Mouse (Mus musculus): Measurements from ENCODE around the gene Mamstr.

Mamstr gene

GRCm38 (mm10) chr7:45639561-45640027 is at the start of gene Mamstr:
Gene Mamstr (plus strand): TSS chr7:45639977.
- DNase-seq (ENCODE audit: low read depth, low spot score): no peak

GRCm38 (mm10) chr7:45590874-45591273 is 48.9 kb upstream of the Mamstr start:
- peak; percentile 32 for DNase-seq (ENCODE audit: low read depth, low spot score)

- no peak for DNase-seq (ENCODE audit: low read depth, low spot score)
These were observed 47.9 kb upstream of the Mamstr start for GRCm38 (mm10) chr7:45591880-45592279.

- peak; percentile 88 for DNase-seq (ENCODE audit: low read depth, low spot score)
These were observed 46.5 kb upstream of the Mamstr start for GRCm38 (mm10) chr7:45593118-45593815.

- no peak for DNase-seq (ENCODE audit: low read depth, low spot score)
These were observed 44.6 kb upstream of the Mamstr start for GRCm38 (mm10) chr7:45595176-45595575.

GRCm38 (mm10) chr7:45596107-45596506 is 43.7 kb upstream of the Mamstr start:
- no peak for DNase-seq (ENCODE audit: low read depth, low spot score)

GRCm38 (mm10) chr7:45597013-45597412 is 42.8 kb upstream of the Mamstr start:
- no peak for DNase-seq (ENCODE audit: low read depth, low spot score)

- DNase-seq (ENCODE audit: low read depth, low spot score): no peak
These were observed 42.2 kb upstream of the Mamstr start for GRCm38 (mm10) chr7:45597527-45597926.

GRCm38 (mm10) chr7:45598960-45599879 is 40.6 kb upstream of the Mamstr start:
- DNase-seq (ENCODE audit: low read depth, low spot score): no peak

GRCm38 (mm10) chr7:45605704-45606289 is 34.0 kb upstream of the Mamstr start:
- DNase-seq (ENCODE audit: low read depth, low spot score): no peak

- DNase-seq (ENCODE audit: low read depth, low spot score): no peak
These were observed 30.3 kb upstream of the Mamstr start for GRCm38 (mm10) chr7:45609511-45609910.

- DNase-seq (ENCODE audit: low read depth, low spot score): no peak
These were observed 23.5 kb upstream of the Mamstr start for GRCm38 (mm10) chr7:45616277-45616676.

- DNase-seq (ENCODE audit: low read depth, low spot score): peak; percentile 61
These were observed 22.6 kb upstream of the Mamstr start, which contains the start of gene Fut1 for GRCm38 (mm10) chr7:45617042-45617695. Gene Fut1 (plus strand): TSS chr7:45617289.

- DNase-seq (ENCODE audit: low read depth, low spot score): no peak
These were observed 21.5 kb upstream of the Mamstr start for GRCm38 (mm10) chr7:45618316-45618715.

GRCm38 (mm10) chr7:45619592-45619991 is 20.2 kb upstream of the Mamstr start:
- no peak for DNase-seq (ENCODE audit: low read depth, low spot score)

GRCm38 (mm10) chr7:45621443-45621842 is 18.3 kb upstream of the Mamstr start, which contains the start of gene Izumo1:
Gene Izumo1 (plus strand): TSS chr7:45621811.
- DNase-seq (ENCODE audit: low read depth, low spot score): no peak

GRCm38 (mm10) chr7:45623507-45623906 is 16.3 kb upstream of the Mamstr start:
- no peak for DNase-seq (ENCODE audit: low read depth, low spot score)

- DNase-seq (ENCODE audit: low read depth, low spot score): no peak
These were observed 15.1 kb upstream of the Mamstr start for GRCm38 (mm10) chr7:45624718-45625117.

- DNase-seq (ENCODE audit: low read depth, low spot score): no peak
These were observed 14.3 kb upstream of the Mamstr start for GRCm38 (mm10) chr7:45625481-45625880.

GRCm38 (mm10) chr7:45626571-45627076 is 13.2 kb upstream of the Mamstr start:
- DNase-seq (ENCODE audit: low read depth, low spot score): no peak

GRCm38 (mm10) chr7:45627261-45627660 is 12.5 kb upstream of the Mamstr start, which contains the start of gene Rasip1:
Gene Rasip1 (plus strand): TSS chr7:45627488.
- DNase-seq (ENCODE audit: low read depth, low spot score): no peak

All from brain, adult 2 months (tissue).